Mouse (Mus musculus) layer of hippocampus, postnatal 14 days (tissue): ENCODE measurements at regions not wholly inside any gene's neighbourhood (a gene's known extent, or its start where the extent isn't known, plus 50 kb on each side); places are given as distances from the start of the nearest gene placed in this dataset.
A peak's percentile ranks its signal among the peaks of the same experiment; 100 is the strongest.

ENCODE experiments used
- DNase-seq, 2 experiments: peaks; one replicate each; pipeline ENCODE4 v3.0.0; 2021 to 2022; ENCODE audit warnings: low spot score in 2 of 2, mixed read lengths in 1 of 2

DNA sequence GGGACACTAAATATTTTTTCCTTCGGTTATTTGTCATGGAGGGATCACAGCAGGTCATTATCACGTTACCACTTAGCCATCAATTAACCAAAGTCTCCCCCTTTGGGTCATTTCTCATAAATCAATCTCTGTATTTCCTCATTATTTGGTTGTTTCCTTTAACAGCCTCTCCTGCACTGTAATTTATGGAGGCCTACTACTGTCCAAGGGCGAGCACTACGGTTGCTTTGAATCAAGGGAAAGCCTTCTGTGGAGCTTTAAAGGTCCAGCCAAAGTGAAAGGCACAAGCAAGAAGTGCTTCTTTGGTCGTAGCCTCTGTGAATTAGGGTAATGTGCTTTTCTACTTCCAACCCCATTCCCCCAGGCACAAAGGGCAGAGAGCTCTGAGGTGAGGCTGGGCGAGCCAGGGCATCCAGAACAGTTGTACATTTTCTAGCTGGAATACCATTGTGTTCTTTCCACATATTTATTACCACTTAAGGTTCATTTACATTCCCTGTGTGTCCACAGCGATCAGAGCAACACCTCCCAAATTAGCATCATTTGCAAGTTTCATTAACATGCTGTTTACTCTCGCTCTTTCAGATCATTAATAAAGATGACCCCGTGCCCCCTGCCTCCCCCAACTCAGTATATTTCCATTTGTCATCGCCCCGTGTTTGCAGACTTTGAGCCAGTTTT lies 207.5 kb upstream of the Ppp2r3a start:
- no peak for DNase-seq

DNA sequence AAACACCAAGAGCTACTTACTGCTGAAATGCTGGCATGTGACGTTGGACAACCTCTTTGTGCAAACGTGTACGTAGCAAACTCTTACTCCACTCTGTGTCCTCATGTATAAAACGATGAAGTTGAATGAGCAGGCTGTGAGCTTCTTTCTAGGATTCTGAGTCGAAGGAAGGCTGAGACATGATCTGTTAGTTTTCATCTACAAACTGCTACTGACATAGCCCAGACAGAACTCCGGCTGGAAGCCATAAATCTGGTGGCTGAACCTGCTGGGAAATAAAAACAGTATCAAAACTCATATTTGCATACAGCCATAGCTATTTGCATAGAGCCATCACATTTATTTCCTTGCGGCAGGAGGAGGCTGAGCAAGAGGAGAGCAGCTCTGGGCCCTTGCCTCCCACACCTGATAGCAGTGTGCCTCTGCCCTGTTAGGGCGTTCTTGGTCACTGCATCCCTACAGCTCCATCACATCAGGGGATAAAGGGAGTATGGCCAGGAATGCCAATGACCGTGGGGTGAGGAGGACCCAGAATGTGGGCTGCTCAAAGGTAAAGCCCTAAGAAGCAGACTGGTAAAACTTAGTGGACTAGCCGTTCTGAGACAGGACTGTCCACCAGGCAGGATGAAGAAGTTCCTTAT lies 206.8 kb upstream of the Ppp2r3a start:
- DNase-seq, result peak; percentile 19 to 47

DNA sequence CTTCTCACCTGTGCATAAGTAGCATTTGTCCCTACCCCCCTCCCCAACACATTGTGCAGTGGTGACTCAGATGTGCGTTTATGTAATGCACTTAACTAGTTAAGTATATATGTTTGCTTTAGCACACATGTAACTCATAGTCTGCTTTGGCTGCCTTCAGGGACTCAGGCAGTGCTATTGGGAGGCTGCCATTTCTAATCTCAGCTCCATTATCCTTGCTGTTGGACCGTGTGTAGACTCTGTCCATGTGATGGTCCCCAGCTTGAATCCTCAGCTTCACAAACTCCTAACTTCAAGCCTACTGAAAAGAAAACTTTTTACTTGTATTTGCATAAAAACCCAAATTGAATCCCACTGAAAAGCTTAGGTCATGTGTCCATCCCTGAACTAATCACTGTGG lies 194.7 kb upstream of the Ppp2r3a start:
- peak in 1 of 2 experiments; percentile 21 for DNase-seq

DNA sequence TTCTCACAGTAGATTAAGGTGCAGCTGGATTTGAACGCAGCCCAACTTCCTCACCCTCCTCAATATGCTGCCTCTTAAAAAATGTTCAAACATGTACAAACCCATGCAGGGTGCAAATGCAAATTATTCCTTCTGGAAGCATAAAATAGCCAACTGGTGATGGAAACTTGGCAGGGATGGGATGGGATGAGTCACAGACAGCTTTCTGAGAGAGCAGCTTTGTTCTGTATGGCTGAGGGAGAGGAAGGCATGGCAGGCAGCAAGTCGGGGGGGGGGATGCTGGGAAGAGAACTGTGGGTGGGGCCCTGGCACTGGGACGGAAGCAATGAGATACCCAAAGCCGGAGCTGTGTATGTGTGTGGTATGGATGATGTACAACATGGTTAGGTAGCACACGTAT lies 194.2 kb upstream of the Ppp2r3a start:
- peak; percentile 58 to 92 for DNase-seq

DNA sequence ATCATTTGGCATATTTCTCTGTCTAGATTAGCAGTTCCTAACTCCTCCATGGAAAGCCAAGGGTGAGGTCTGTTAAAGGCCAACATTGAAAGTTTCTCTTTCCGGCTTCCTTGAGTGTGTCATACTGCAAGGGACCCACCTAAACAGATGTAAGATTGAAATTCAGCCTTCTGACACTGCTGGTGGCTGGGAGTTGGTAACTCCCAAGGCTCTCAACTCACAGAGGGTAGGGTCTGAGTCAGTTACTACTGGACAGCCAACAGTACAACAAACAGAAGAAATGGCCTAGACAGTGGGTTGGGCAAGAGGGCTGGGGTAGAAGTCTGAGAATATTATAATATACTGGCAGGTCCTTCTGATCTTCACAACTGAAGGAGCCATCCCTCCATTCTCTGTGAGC lies 193.7 kb upstream of the Ppp2r3a start:
- no peak for DNase-seq

DNA sequence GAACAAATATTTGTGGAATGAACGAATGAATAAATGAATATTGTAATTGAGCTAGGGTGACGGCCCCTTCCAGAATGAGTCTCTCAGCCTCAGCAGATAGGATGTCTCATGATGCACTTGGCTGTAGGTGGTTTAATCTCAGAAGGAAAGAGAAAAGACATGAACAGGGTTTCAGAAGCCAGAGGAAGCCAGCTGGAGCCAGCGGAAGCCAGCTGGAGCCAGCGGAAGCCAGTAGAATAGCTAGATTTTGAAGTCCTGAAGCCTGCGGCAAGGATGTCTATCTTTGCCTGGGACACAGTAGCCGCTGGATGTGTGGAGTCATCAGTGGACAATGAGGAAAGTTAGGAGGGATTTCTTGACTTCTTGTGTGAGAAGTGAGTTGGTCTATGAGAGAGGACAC lies 188.3 kb upstream of the Ppp2r3a start:
- no peak for DNase-seq

DNA sequence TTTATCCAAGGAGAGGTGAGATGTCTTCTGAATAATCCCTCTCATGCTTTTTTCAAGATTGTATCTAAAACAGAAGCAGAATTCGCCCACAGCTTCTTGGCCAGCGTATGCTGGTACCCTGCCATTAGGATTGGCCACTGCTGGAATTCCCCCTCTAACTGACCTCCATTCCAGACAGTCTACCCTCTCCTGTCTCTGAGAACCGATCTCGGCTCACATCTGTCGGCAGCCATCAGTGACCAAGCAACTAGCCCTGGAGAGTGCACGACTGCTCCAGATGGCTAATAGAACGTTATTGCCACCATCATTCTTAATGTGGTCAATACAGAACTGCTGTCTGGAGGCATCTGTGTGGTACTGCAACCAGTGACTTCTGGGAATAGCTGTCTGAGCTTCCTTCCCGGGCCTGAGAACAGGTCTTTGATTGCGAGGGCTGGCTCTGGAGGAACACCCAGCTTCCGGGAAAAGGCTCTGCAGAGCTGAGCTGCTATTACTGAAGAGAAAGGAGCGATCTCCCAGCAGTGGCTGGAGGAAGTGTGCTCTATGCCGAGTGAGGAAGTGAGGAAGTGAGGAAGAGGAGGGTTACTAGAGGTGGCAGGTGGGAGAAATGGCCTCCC lies 187.1 kb upstream of the Ppp2r3a start:
- no peak for DNase-seq

DNA sequence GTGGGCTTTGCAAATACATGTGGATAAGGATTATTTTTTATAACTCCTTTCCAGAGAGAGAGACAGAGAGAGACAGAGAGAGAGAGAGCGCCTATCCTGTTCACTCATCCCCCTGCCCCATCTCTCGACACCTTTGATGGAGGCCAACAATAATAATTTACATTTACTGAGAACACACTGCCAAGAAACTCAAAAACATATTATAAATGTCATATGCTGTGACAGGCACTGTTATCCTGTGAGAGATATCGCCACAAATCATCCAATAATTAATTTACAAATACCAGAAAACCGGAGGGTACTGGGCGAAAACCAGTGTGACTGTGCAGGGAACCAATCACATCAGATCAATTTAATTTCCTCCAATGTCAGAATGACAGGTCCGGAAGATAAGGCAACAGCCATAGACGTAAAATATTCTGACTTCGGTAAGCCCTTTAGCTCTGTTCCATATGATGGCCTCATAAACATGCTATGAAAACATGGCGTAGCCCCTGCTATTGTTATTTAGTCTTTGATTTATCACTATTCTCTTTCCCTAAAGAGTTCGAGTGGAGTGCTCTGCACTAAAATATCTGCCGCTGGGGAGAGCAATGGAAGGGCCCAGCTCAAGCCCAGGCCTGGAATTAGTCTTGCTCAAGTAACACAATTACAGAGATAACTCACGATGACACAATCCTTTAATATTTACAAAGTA lies 173.5 kb upstream of the Ppp2r3a start:
- no peak for DNase-seq

DNA sequence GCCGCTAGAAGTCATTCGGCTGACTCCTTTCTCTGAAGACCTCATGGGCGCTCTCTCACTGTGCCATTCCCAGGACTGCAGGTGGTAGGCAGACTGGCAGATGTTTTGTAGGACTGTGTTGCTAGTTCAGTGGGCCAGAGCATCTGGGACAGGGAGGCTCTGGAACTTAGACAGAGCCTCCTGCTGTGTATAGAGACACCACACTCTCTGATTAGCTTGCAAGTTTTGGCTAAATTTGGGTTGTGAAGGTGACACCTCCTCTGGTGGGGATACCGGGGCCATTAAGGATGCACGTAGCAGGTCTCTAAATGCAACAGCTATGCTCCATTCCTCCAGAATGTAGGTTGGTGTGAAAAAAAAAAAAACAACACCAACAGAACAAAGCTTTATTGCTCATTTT lies 171.4 kb upstream of the Ppp2r3a start:
- no peak for DNase-seq

DNA sequence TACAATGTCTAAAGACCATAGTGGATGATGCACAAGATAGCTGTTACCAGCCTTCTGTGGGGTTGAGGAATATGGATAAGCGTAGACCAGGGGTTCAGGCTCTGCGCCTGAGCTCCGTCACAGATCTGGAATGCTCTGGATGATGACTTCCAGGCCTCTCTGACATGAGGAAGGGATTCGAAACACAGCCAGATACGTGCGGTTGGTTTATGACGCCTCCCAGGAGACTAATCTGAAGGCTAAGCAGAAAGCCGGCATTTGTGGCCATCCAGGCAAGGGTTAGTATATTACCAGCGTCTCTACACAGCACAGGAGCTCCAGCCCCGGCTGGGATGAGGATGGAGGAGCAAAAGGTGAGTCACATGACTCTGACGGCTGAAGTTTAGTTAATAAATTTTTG lies 170.4 kb upstream of the Ppp2r3a start:
- no peak for DNase-seq

DNA sequence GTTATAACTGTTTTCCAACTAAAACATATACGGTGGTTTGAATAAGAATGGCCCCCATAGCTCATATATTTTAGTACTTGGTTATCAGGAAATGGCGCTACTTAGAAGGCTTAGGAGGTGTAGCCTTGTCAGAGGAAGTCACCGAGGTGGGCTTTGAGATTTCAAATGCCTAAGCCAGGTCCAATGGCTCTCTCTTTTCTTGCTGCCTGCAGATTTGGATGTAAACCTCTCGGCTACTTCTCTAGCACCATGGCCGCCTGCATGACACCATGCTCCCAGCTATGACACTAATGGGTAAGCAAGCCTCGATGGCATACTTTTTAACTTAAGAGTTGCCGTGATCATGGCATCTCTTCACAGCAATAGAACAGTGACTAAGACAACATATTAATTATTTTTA lies 169.5 kb upstream of the Ppp2r3a start:
- no peak for DNase-seq

DNA sequence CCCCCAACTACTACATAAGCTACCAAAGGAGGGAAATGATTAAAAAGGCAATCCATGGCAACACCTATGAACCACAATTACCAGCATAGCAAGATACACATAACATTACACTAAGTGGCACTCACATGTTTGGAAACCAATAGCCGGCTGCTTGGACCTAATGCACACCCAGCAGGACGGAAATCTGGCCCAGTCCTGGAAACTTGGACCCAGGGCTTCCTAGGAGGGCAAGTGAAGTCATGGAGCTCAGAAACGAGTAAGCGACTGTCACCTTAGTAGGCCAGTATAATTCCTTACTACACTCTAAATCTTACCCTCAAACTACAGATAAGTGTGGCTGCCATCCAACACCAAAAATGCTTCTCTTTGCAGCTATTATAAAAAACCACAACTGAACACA lies 168.6 kb upstream of the Ppp2r3a start:
- no peak for DNase-seq

DNA sequence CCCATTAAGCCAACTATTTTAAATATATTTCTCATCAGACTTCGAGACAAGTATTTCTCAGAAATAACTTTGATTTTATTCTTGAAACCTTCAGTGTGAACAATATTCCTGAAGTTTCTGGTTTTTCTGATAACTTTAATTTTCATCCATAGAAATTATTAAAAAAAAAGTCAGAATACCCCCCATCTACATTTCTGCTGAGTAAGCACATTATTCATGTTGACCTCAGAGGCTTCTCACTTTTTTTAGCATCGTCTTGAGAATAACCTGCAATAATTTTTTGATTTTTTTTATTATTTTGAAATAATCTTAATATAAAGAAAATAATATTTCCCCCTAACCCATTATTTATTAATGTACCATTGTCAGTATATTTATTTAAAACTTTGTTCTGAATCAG lies 166.1 kb upstream of the Ppp2r3a start:
- DNase-seq, result no peak

DNA sequence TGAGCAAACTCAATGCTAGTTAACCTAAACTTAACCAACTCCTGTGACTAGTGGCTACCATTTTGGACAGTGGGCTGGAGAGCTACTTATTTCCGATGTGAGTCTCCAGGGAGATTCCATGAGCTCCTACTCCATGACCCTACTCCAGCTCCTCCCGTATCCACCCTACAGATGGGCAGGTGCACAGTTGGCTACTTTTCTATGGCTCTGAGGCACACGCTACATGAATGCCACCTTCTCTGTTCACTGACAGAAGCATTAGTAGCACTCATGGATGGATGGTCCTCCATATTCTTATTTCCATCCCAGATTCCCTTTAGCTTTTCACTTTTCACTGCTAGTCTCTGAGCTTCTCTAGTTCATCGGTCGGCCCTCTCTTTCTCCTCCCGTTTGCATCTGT lies 164.7 kb upstream of the Ppp2r3a start:
- DNase-seq, result no peak

DNA sequence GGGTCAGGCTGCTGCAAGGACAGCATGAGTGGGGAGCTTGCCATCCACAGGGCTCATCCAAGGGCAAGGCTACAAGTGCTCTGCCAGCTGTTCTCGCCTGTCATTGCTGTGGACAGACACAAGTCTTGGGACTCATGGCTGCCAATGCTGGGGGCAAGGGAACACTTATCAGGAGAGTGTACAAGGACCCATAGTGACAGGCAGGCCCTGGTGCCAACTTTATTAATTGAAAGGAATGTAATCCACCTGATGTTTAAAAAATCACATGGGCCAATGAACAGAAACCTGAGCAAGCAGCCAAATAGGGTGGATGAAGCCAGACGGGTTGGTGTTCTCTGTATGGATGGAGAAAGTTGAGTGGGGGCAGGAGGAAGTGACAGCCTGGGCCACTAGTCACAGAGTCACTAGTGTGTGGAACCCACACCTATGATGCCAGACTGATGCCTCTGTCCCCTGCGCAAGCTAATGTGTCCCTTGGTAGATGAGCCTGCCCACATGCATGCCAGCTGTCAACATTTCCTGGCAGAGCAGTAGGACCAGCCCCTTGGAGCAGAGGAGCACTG lies 161.6 kb upstream of the Ppp2r3a start:
- no peak for DNase-seq

DNA sequence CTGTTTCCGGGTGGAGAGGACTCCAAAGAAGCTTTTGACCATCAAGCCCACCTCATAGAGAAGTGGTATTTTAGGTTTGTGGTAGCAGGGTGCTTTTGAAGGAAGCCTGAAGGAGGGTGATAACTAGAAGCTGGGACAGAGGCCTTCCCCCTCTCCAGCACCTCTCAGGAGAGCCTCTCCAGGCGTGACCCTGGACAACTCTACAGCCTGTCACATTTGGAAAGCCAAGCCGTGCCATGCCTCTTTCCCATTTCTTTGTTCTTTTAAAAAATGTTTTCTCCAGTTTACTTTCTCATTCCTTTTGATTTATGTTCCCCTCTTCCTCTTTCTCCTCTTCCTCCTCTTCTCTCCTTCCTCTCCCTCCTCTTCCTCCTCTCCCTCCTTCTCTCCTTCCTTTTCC lies 160.4 kb upstream of the Ppp2r3a start:
- no peak for DNase-seq

DNA sequence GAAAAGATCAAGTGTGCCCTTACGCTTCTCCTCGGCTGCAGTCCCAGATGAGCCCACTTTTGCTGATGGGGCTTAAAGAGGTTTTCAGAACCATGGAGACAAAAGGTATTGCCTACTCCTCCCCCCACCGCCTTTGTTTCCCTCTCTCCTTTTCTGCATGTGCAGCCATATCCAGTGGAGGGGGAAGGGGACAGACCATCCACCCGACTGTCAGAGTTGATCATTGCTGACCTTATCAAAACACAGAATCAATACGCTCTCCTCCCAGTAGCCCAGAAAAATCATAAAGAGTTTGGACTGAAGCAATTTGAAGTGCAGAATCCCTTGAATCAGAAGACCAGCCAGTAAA lies 159.9 kb upstream of the Ppp2r3a start:
- DNase-seq, result no peak

DNA sequence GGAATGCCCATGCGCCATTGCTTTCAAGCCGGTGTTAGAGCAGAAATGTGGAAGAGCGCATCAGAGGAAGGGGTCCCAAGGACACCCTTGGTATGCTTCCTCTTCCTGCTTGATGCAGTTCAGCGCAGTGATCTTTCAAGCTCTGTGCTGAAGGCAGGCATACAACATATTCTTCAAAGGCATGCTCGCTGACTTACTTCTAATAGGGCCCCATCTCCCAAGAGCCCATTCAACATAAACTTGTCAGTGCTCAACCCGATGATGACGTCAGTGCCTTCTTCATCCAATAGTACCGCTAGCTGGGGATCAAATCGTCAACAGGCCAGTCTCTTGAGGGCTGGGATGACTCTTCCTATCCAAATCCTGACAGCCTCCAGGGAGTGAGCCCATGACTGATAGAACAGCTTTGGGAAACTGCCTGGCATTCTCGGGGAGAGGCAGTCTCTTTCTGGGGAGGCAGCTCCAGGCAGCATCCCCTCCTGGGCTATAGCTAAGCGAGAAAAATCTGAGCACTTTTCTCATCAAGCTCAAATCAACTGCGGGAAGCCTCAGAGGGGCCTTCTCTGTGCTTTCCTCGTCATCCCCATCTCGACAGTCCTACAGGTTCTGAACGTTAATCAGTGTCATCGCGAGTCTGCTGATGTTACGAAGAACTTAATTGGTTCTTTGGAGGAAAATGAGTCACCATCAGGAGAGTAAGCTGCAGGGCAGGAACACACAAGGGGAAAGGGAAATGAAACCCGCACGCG lies 159.4 kb upstream of the Ppp2r3a start:
- no peak for DNase-seq

DNA sequence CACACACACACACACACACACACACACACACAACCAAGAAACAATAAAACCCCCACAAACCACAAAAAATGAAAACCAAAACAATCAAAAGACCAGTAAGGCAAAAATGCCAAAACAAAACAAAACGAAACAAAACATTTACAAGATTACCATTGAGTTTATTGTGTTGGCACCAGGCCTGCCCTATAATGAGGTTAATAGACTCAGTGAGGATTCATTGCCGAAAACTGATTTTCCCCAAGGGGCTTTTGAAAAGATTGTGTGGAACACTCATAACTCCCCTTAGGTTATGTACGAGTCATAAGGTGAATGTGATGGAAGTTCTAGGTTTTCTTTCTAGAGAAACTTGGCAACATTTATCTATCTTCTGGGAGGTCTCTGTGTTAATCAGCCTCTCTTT lies 158.8 kb upstream of the Ppp2r3a start:
- no peak for DNase-seq

DNA sequence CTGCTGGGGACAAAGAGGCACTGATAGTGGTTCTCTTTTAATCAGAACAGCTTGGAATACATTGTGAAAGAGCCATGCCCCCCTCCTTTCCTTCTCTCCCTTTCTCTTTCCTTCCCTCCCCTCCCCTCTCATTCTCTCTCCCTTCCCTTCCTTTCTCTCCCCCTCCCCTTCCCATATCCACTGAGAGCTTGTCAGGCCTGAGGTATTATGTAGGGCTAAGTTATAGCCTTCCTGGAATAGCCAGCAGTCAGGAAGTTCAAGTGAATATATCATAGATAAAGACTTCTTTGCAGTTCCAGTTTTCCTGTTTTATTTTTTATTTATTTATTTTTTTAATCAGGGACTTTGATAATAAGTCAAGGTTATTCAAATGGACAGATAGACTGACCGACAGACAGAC lies 156.5 kb upstream of the Ppp2r3a start:
- no peak for DNase-seq

DNA sequence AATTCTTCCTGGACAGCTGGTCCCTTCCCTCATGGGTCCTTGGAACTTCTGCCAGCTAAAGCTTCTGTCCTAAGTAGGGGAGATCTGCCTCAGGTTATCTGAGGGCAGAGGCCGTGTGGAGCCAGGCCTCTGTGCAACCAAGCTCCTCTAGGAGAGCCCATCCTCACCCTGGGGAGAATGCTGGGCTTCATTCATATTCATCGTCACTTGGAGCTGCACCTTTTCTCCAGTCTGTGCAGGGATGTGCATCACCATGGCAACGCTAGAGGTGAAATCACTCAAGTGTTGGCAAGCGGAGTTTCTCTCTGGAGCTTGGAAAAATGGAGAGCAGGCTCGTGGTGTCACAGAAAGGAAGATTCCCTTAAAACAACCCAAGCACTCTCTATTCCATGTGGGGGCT lies 155.5 kb upstream of the Ppp2r3a start:
- peak in 1 of 2 experiments; percentile 53 for DNase-seq
